Mouse (Mus musculus) testis, adult 2 months (tissue): ENCODE data around the gene Eif2b3. TPM values are rescaled to one million over a fixed set of nuclear protein-coding genes. Genes with fewer than 3 reads are reported as not detected.

ENCODE experiments used
- H3K27ac ChIP-seq: fragments of 200-500 bp; 2 replicates; pipeline ENCODE4 v1.5.1; 2012; ENCODE audit warnings: low read depth, low read length; ENCODE audit not compliant: control insufficient read depth, insufficient read depth
- H3K27me3 ChIP-seq: fragments of 200-500 bp; 2 replicates; pipeline ENCODE4 v1.6.1; 2012; ENCODE audit warnings: mild to moderate bottlenecking, low read length, moderate library complexity; ENCODE audit not compliant: control insufficient read depth, insufficient read depth
- H3K36me3 ChIP-seq: fragments of 200-500 bp; 2 replicates; pipeline ENCODE4 v1.6.1; 2012; ENCODE audit warnings: mild to moderate bottlenecking, low read length; ENCODE audit not compliant: control insufficient read depth, insufficient read depth
- H3K4me1 ChIP-seq: fragments of 200-500 bp; 2 replicates; pipeline ENCODE4 v1.6.1; 2012; ENCODE audit warnings: low read length; ENCODE audit not compliant: control insufficient read depth, insufficient read depth
- H3K4me3 ChIP-seq: fragments of 200-500 bp; 2 replicates; pipeline ENCODE4 v1.5.1; 2012; ENCODE audit warnings: low read depth, mild to moderate bottlenecking, low read length, moderate library complexity, mixed read lengths; ENCODE audit not compliant: control insufficient read depth
- CTCF ChIP-seq: fragments of 200-500 bp; IDR thresholded peaks from 2 replicates; pipeline ENCODE4 v1.5.1; 2012; ENCODE audit warnings: low read depth, mild to moderate bottlenecking, inconsistent platforms, low read length, moderate library complexity; ENCODE audit not compliant: control insufficient read depth, insufficient read depth, insufficient replicate concordance
- POLR2A ChIP-seq: fragments of 200-500 bp; IDR thresholded peaks from 2 replicates; pipeline ENCODE4 v1.6.1; 2012; ENCODE audit warnings: low read depth, mild to moderate bottlenecking, inconsistent platforms, low read length, moderate library complexity; ENCODE audit not compliant: control insufficient read depth
- polyA plus RNA-seq: library from polyadenylated mRNA; depleted of rRNA; stranded (reverse); fragments of >200 nt; gene quantifications from 2 replicates; pipeline ENCODE4 v1.2.3, GENCODE M21; 2012; rRNA removed

The Eif2b3 gene
- polyA plus RNA-seq, 1 experiment = 6.3 TPM

- H3K4me3 ChIP-seq = no peak overlapping the region
- TF ChIP-seq CTCF (no peak), POLR2A (no peak)
- peaks cover 19% of the 10 kb centered on the region for H3K4me1 ChIP-seq
- no peaks in the 10 kb centered on the region for H3K27me3 ChIP-seq
- no peak overlapping the region for H3K27ac ChIP-seq
- H3K36me3 ChIP-seq = no peaks in the 10 kb centered on the region
These were observed 112.9 kb downstream of the Eif2b3 start for GRCm38 (mm10) chr4:117131890-117132793.

- TF ChIP-seq CTCF = no peak
- no peak for TF ChIP-seq POLR2A
- H3K27ac ChIP-seq = no peak overlapping the region
- peaks cover 19% of the 10 kb centered on the region for H3K4me1 ChIP-seq
- H3K4me3 ChIP-seq = no peak overlapping the region; the same call in 1 of the 2 replicates
- no peaks in the 10 kb centered on the region for H3K36me3 ChIP-seq
- H3K27me3 ChIP-seq = no peaks in the 10 kb centered on the region
These were observed 113.6 kb downstream of the Eif2b3 start for GRCm38 (mm10) chr4:117132794-117133143.

- Histone ChIP-seq H3K36me3 (no peaks in the 10 kb centered on the region), H3K27ac (no peak overlapping the region), H3K4me3 (peak overlapping the region; percentile 84), H3K27me3 (no peaks in the 10 kb centered on the region), H3K4me1 (peaks cover 17% of the 10 kb centered on the region)
- TF ChIP-seq CTCF (no peak), POLR2A (no peak)
These were observed 114.2 kb downstream of the Eif2b3 start for GRCm38 (mm10) chr4:117133366-117133796.

- TF ChIP-seq POLR2A = 0 out of 2 replicates have a peak, but pooled peaks have one; percentile 24
- TF ChIP-seq CTCF = no peak
- Histone ChIP-seq H3K4me3 (peak within 1 kb of the TSS; percentile 84), H3K36me3 (no peaks in the 10 kb centered on the region), H3K27me3 (no peaks in the 10 kb centered on the region), H3K4me1 (peaks cover 17% of the 10 kb centered on the region), H3K27ac (no peak within 1 kb of the TSS)
These were observed 114.8 kb downstream of the Eif2b3 start, which contains the start of gene Plk3 for GRCm38 (mm10) chr4:117133817-117134600. TSS of gene Plk3 (minus strand) at chr4:117133963.

- H3K36me3 ChIP-seq = no peaks in the 10 kb centered on the region
- H3K27me3 ChIP-seq = no peaks in the 10 kb centered on the region
- H3K27ac ChIP-seq = no peak overlapping the region
- TF ChIP-seq CTCF (no peak), POLR2A (no peak)
- H3K4me3 ChIP-seq = no peak overlapping the region
- H3K4me1 ChIP-seq = peaks cover 17% of the 10 kb centered on the region
These were observed 115.4 kb downstream of the Eif2b3 start for GRCm38 (mm10) chr4:117134601-117134995.

GRCm38 (mm10) chr4:117136034-117136433 is 116.8 kb downstream of the Eif2b3 start:
- Histone ChIP-seq H3K36me3 (no peaks in the 10 kb centered on the region), H3K4me3 (no peak overlapping the region), H3K4me1 (peaks cover 17% of the 10 kb centered on the region), H3K27me3 (no peaks in the 10 kb centered on the region), H3K27ac (no peak overlapping the region)
- TF ChIP-seq CTCF (no peak), POLR2A (no peak)

Other genes starting within 250 kb of the Eif2b3 start
- 30.9 and 35.0 TPM in 2 replicates for gene Toe1, start 211.8 kb upstream of the Eif2b3 start, polyA plus RNA-seq
- gene Mutyh, start 211.7 kb upstream of the Eif2b3 start, polyA plus RNA-seq = 5.7 and 6.2 TPM in 2 replicates
- gene Hpdl, start 197.7 kb upstream of the Eif2b3 start, polyA plus RNA-seq = 2.0 and 3.5 TPM in 2 replicates
- gene Zswim5, start 142.0 kb upstream of the Eif2b3 start, polyA plus RNA-seq = 3.7 and 4.7 TPM in 2 replicates
- gene Urod, start 25.0 kb upstream of the Eif2b3 start, polyA plus RNA-seq = 16.5 and 16.8 TPM in 2 replicates
- gene Hectd3, start 24.1 kb upstream of the Eif2b3 start, polyA plus RNA-seq = 10.7 and 10.9 TPM in 2 replicates
- gene Ptch2, start 76.7 kb downstream of the Eif2b3 start, polyA plus RNA-seq = 31.0 and 31.2 TPM in 2 replicates
- 2.6 and 3.2 TPM in 2 replicates for gene Btbd19, start 106.3 kb downstream of the Eif2b3 start, polyA plus RNA-seq
- gene Tctex1d4, start 107.4 kb downstream of the Eif2b3 start, polyA plus RNA-seq = 0.28 and 0.29 TPM in 2 replicates
- 0.94 and 1.5 TPM in 2 replicates for gene Plk3, start 114.6 kb downstream of the Eif2b3 start, polyA plus RNA-seq
- 185 and 230 TPM in 2 replicates for gene Rps8, start 136.8 kb downstream of the Eif2b3 start, polyA plus RNA-seq
- gene Kif2c, start 163.2 kb downstream of the Eif2b3 start, polyA plus RNA-seq = 307 and 325 TPM in 2 replicates
- gene Tmem53, start 232.5 kb downstream of the Eif2b3 start, polyA plus RNA-seq = 999 and 1,059 TPM in 2 replicates
- 154 and 162 TPM in 2 replicates for gene Armh1, start 232.7 kb downstream of the Eif2b3 start, polyA plus RNA-seq